Mouse (Mus musculus) liver, adult 2 months (tissue): ENCODE results near the gene Endod1.

ENCODE experiments used
- CTCF ChIP-seq: fragments of 200-500 bp; IDR thresholded peaks from 2 replicates; pipeline ENCODE4 v1.5.1; 2011; ENCODE audit warnings: low read depth, low read length, control low read depth
- POLR2A ChIP-seq: fragments of 200-500 bp; IDR thresholded peaks from 2 replicates; pipeline ENCODE4 v1.6.1; 2011; ENCODE audit warnings: low read length, control low read depth; ENCODE audit not compliant: insufficient read depth; ENCODE audit errors: extremely low read depth

GRCm38 (mm10) chr9:14382256-14382791, 1.0 kb upstream of the Endod1 start:
- no peak for TF ChIP-seq POLR2A
- no peak for TF ChIP-seq CTCF
